Mouse (Mus musculus) activated CD4-positive, CD25-positive, alpha-beta regulatory T cell (primary cell): ENCODE data around the gene Scgb1a1. TPM values are rescaled to one million over a fixed set of nuclear protein-coding genes. Genes with fewer than 3 reads are reported as not detected.

Experiments
- polyA plus RNA-seq, 2 experiments: library from polyadenylated mRNA; unstranded; fragments of 100-300 nt; shearing (Covaris generic); gene quantifications; one replicate each; pipeline ENCODE4 v1.2.1; 2017

Scgb1a1 gene
- not detected for polyA plus RNA-seq

GRCm38 (mm10) chr19:9087821-9088220 is at the start of gene Scgb1a1:
TSS of gene Scgb1a1 (minus strand) at chr19:9087958.

DNA sequence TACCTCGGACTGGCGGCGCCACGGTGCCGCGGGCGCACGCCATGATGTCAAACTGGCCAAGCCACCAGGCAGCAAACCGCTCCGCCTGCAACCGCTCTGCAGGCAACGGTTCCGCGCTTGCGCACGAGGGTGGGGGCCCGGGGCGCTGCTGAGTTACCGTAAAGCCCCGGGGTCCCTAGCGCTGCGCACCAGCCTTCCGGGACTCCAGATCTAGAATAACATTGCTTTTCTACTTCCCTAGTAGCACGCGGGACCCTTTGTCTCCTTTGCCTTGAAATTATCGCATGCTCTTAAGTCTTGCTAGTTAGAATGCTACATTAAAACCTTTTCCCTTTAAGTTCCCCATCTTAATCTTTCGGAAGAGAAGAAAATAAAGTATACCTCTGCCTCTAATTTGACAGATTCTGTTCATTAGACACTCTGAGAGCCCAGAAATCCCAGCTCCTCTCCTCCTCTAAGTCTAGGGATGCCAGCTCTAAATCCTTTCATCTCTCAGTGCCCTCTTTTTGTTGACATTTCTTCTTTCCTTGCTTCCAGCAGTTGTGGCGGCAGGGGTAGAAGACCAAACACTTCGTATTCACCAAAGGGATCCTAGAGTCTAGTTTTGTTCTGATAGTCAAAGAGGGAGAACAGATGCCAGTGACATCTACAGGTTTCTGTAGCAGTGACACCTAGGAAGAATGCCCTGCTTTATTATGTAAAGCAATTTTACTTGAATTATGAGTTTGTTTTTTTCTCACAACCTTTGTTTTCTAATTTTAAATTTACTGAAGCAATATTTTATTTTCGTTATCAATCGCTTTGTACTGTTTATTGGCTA is 48.0 kb upstream of the Scgb1a1 start, which contains the start of gene Asrgl1:
TSS of gene Asrgl1 (minus strand) at position 125 of the 820 bp plus-strand sequence.

Other genes starting within 250 kb of the Scgb1a1 start
- gene Gng3, start 248.8 kb downstream of the Scgb1a1 start, polyA plus RNA-seq: 1 to 10 TPM in 1 of 2 experiments, under 1 TPM in 1; 0.39 to 1.0 TPM
- under 1 TPM in 1 of 2 experiments, not detected in 1; 0.10 TPM for gene Lrrn4cl, start 237.2 kb downstream of the Scgb1a1 start, polyA plus RNA-seq
- 100 to 1,000 TPM; 155 to 175 TPM for gene Ubxn1, start 216.5 kb downstream of the Scgb1a1 start, polyA plus RNA-seq
- 100 to 1,000 TPM in 1 of 2 experiments, 10 to 100 TPM in 1; 79.3 to 105 TPM for gene Uqcc3, start 207.0 kb downstream of the Scgb1a1 start, polyA plus RNA-seq
- 10 to 100 TPM; 81.7 to 89.2 TPM for gene Lbhd1, start 204.2 kb downstream of the Scgb1a1 start, polyA plus RNA-seq
- gene Gm49403, start 204.0 kb downstream of the Scgb1a1 start, polyA plus RNA-seq: not detected
- 10 to 100 TPM; 53.7 to 60.3 TPM for gene 1810009A15Rik, start 199.1 kb downstream of the Scgb1a1 start, polyA plus RNA-seq
- not detected for gene Gm49416, start 199.0 kb downstream of the Scgb1a1 start, polyA plus RNA-seq
- gene Ints5, start 195.0 kb downstream of the Scgb1a1 start, polyA plus RNA-seq: 10 to 100 TPM; 33.7 to 35.1 TPM
- gene Ganab, start 189.9 kb downstream of the Scgb1a1 start, polyA plus RNA-seq: 100 to 1,000 TPM in 1 of 2 experiments, 10 to 100 TPM in 1; 76.4 to 105 TPM
- 10 to 100 TPM; 32.7 to 61.4 TPM for gene B3gat3, start 167.6 kb downstream of the Scgb1a1 start, polyA plus RNA-seq
- 10 to 100 TPM in 1 of 2 experiments, 1 to 10 TPM in 1; 6.7 to 22.9 TPM for gene Rom1, start 158.6 kb downstream of the Scgb1a1 start, polyA plus RNA-seq
- 10 to 100 TPM; 65.5 to 86.4 TPM for gene Eml3, start 158.4 kb downstream of the Scgb1a1 start, polyA plus RNA-seq
- 100 to 1,000 TPM; 207 to 252 TPM for gene Mta2, start 146.1 kb downstream of the Scgb1a1 start, polyA plus RNA-seq
- gene Tut1, start 134.1 kb downstream of the Scgb1a1 start, polyA plus RNA-seq: 10 to 100 TPM; 28.1 to 34.9 TPM
- gene Eef1g, start 120.9 kb downstream of the Scgb1a1 start, polyA plus RNA-seq: 100 to 1,000 TPM; 243 to 311 TPM
- 10 to 100 TPM; 51.5 to 98.4 TPM for gene Ahnak, start 98.7 kb downstream of the Scgb1a1 start, polyA plus RNA-seq
- gene Asrgl1, start 47.7 kb upstream of the Scgb1a1 start, polyA plus RNA-seq: 10 to 100 TPM; 24.2 to 24.7 TPM